Mouse (Mus musculus) right cerebral cortex, postnatal 4 days (tissue): Measurements from ENCODE around the gene Cox7a2l.

Experiments used
- DNase-seq: peaks from one replicate; pipeline ENCODE4 v3.0.0-alpha.2; 2022

Cox7a2l gene

DNA sequence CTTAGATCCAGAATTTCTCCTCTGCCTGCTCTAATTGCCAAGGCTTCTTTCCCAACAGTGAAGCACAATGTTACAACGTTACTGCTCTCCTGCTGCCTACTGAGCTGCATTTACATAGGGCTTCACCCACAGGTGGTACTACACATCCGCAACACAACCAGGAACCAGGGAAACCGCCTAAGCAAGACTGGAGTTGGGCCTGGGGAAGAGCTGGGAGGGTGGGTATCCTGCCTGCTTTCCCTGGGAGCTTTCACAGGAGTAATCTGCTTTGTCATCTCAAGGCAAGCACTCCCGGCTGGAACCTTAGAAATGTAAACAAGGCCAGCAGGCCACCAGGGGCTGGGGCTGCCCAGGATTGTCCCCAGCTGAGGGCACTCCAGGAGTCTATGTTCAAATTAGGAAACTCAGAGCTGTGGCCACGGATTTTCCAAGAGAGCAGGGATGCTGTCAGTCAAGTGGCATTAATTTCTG, 9.0 kb upstream of the Cox7a2l start:
- DNase-seq = no peak

DNA sequence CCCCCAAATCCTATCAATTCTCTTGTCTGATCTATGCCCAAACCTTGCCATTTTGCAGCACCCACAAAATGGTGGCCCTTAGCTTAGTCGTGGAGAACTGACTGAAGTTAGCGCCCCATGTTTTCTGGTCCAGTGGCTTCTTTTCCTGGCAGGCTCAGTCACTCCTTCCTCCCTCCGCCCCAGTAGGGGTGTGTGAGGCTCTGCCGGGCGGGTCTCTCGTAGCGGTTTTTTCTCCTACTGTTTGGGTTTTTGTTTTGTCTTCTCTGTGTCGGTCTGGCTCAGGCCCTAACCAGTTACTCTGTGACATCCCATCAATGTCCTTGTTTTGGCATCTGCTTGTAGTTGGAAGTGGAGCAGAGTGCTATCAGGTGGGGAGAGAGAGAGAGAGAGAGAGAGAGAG, 8.5 kb upstream of the Cox7a2l start:
- DNase-seq = no peak

DNA sequence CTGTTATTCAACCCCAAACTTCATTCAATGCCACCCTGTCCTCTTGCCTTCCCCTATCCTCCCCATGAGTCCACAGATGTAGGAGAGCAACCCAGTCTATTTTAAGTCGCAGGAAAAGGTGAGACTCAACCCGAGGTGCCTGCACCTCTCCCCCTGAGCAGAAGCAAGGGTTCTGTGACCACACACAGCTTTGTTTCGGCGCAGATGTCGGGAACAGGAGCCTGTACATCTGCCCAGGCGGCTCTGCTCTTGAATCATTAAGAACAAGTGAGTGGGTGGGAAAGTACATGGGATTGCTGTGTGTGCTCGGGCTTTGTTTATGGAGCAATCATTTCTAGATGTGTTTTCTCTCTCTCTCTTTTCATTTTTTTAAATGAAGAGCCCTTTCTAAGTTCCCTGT, 7.6 kb upstream of the Cox7a2l start:
- no peak for DNase-seq

DNA sequence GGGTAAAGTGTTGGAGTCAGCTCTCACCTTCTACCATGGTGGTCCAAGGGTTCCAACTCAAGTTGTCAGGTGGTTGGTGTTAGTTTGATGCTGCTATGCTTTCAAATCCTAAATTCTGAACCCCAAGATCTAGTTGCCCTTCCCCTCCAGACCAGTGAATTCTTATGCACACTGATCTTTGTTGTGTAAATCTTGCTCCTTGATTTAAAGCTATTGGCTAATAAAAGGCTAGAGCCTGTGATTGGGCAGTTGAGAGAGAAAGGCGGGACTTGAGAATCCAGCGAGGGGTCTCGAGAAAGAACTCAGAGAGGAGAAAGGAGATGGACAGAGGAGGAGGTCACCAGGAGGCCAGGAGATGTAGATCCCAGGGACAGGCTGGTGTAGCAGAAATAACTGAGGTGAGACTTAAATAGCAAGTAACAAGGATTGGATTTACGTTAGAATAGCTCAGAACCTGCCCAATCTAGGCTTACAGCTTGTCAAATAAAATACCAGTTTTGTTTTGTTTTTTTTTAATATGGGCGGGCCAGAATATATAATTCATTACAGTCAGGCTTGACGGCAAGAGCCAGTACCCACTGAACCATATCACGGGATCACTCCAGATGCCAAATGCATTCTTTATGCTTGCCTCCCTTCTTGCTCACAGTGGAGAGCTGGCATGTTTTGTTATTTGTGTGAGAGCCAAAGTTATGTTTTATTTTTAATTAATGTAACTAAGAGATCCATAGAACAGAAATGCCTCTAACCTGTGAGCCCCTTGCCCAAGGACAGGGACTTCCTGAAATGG, 5.7 kb upstream of the Cox7a2l start:
- DNase-seq = no peak

DNA sequence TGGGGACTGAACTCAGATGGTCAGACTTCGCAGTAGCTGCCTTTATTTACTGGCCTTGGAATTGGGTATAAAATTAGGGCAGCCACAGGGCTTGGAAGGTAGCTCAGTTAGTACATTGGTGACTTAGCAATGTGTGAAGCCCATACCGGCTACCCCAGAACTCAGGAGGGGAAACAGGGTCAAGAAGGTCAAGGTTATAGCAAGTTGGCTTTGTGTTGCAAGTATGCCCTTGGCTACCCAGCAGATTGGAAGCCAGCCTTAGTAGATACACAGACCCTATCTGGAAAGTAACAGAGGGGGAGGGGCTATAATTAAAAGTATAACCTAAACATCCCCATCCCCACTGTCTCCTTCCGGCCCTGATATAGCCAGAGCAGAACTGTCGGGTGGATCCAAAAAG, 4.8 kb upstream of the Cox7a2l start:
- DNase-seq = no peak

DNA sequence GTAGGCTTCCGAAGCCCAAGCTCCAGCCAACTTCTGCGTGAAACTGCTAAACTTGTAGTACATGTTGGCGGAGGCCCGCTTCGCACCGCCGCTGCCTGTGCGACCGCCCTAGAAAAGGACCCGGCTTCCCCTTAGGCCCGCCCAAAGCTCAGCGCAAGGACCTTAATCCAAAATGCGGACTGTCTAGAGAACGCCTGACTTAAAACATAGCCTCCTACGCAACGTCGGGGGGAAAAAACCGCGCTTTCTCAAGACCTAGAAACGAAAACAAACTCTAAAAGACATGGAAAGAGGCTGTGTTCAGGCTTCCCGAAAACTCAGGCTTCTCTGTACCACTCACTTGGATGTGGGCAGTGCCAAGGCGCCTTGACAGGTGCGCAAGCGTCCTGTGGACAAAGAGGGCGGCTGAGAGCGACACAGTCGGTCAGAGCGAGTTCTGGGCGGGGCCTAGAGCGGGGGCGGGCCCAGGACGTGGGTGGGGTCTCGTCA, 2.9 kb downstream of the Cox7a2l start:
- peak; percentile 83 for DNase-seq

DNA sequence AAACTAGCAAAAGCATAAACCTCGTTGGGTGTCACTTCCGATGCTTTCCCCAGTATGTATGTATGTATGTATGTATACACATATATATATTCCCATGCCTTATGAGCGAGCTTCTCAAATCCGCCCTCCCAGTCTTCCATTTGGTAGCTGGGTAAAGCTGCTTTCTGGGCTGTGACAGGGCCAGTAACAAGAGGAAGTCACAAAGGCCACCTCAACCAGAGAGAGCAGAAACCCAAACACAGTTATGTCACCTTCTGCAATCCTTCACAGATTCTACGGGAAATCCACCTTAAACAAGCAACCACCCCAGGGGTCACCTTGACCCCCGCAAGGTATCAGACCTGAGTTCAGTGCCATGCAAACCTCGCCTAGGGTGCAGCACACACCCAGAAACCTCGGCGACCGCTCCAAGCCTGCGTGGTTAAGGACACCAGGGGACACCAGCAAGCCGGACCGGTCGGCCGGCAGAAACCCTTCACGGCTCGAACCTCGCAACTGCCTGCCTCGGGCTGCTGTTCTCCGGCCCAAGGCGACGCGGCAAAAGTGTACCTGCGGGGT, 3.4 kb downstream of the Cox7a2l start:
- DNase-seq = no peak

DNA sequence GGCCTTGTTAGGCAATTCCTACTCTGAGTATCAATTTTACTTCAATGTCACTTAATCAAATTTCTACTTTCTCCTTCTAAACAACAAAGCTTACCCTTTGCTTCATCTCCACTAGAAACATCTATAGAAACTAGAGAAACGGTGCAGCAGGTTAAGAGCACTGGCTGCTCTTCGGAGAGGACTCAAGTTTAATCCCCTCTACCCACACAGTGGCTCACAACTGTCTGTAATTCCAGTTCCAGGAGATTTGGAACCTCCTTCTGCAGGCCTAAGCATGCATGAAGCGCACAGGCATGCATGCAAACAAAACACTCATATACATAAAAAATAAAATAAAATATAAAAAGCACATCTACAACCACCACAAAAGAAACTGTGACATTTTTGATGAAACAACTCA, 5.0 kb downstream of the Cox7a2l start:
- no peak for DNase-seq

DNA sequence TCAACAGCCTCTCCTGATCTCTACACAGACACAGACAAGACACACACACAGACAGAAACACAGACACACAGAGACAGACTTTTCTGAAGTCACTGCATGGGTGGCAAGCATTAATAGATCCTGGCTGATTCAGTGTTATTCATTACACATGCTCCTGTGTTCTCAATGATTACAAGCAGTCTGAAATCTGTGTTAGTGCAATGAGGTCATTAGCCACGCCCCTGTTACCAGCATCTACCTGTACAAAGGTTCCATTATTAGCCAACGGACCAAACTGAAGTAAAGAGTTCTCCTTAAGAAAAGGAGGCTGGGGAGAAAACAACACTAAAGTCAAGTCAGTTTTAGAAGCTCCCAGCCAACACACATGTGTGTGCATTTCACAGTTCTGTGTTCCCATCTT, 13.4 kb downstream of the Cox7a2l start:
- DNase-seq = no peak

DNA sequence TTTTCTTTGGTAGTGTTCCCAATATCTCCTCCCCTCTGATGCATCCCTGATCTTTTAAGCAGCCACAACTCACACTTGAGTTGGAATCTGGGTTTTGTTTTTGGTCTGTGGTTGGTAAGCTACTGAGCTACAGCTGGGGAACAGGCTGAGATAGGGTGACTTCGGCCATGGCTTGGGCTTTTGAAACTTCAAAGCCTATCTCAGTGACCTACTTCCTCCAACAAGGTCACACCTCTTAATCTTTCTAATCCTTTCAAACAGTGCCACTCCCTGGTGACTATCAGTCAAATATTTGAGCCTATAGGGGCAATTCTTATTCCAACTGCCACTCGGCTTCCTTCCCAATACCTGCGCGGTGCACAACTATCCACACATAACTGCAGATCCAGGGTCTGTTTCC, 17.4 kb downstream of the Cox7a2l start:
- no peak for DNase-seq

DNA sequence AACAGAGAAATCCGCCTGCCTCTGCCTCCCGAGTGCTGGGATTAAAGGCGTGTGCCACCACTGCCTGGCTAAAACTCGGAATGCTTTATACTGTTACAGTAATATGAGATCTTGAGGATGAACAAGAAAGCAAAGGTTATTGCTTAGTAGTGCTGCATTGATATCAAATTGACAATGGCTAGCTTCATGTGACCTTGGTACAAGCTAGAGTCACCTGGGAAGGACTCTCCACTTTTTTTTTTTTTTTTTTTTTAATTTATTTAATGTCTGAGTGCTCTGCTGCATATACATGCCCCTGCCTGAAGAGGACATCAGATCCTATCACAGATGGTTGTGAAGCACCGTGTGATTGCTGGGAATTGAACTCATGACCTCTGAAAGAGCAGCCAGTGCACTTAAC, 18.2 kb downstream of the Cox7a2l start:
- no peak for DNase-seq

DNA sequence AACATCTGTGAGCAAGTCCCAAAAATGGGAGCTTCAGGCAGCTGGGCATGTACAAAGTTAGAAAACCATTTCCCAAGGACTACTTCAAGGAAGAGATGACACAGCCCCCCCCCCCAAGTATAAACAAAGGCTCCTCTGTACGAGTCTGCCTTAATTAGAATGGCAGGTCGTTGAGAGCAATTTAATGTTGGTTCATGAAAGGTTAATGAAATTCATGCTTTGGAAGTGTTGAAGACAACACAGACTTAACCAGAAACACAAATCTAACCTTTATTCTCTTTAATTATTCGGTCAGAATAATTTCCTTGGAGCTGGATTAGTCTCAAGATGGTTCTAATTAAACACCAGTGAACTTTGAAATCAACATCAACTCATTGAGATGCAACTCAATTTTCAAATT, 29.4 kb downstream of the Cox7a2l start:
- no peak for DNase-seq

DNA sequence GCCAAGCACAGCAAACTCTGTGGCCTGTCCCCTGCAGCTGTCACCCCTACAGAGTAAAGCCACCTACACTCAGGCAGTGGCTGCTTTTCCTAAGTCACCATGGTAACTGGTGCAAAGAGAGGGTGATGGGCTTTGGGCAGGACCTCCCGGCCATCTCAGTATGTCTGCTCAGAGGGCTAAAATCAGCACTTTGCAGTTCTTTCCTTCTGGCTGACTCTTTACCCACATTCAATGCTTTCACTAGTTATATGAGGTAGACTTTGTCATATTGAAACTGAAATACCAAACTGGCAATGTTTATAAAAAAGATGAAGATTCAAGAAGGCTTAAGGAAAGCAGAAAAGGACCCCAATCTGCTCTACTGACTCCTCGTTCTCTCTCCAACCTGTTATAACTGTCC, 33.3 kb downstream of the Cox7a2l start:
- no peak for DNase-seq

DNA sequence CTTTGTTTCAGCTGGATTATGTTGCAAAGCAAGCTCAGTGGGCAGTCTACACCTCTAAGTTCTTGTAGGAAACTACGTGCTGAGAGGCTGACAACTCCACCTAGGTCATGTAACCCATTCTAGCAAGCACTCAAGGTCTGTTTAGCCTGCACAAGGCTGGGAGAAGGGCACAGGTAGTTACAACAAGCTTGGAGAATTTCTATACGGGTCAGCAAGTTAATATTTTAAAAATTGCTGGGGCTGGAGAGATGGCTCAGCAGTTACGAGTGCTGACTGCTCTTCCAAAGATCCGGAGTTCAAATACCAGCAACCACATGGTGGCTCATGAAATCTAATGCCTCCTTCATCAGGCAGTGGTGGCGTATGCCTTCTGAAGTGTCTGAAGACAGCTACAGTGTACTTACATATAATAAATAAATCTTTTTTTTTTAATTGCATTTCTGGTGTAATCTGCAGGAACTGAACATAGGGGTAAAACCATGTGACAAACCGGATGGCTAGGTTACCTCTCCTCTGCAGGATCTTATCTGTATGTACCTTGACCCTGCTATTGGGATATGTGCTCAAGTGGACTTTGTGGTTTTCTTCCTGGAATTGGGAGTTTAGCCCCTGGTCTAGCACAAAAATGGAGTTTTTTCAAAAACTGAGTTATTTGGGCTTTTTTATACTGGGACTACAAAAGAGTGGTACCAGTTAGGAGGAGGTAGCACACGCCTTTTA, 34.2 kb downstream of the Cox7a2l start:
- DNase-seq = no peak

DNA sequence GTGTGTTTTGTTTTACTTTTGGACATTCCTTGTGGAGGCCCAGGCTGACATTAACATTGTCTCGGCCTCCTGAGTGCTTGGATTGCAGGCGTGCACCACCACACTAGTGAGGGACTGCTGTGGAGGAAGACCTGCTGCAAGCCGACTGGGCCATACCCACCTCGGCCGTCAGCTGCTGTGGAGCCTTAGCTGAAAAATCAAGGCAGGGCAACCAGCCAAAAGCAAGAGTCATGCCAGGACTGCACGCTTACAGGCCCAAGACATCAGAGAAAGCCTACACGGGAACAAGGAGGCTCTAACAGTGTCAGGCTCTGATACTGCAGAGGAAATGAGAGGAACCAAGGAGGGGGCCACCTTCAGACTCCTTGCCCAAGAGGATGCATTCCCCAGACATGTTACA, 35.6 kb downstream of the Cox7a2l start:
- peak; percentile 32 for DNase-seq

DNA sequence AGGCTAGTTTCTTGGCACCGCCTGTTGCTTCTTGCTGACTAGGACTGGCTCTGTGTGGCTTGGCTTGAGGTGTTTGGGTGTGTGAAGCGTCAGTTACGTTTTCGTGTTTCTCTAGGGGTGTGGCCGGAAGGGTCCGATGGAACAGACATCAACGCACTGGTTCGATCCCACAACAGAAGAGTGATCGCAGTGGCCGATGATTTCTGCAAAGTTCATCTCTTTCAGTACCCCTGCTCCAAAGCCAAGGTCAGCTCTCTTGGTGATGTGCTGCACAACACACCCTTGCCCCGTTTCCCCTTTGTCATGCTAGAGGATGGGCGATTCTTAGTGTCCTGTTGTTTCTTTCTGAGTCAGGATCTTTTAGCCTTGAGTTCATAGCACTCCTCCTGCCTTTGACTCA, 40.0 kb downstream of the Cox7a2l start:
- no peak for DNase-seq

DNA sequence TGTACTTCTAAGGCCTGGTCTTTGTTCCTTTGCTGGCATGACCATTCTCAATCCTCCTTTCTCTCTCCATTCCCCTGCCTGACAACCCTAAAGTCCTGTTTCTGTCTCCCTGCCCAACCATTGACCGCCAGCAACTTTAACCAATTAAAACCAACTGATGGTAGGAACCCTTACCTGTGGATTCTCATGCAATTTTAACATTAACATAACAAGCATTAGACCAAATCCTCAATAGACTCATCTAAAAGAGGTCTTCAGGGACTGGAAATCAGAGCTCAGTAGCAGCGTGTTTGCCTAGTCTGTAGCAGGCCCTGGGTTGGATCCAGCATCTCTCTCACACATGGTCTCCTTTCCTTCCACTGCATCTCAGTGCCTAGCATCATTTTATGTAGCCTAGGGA, 47.5 kb downstream of the Cox7a2l start:
- no peak for DNase-seq

DNA sequence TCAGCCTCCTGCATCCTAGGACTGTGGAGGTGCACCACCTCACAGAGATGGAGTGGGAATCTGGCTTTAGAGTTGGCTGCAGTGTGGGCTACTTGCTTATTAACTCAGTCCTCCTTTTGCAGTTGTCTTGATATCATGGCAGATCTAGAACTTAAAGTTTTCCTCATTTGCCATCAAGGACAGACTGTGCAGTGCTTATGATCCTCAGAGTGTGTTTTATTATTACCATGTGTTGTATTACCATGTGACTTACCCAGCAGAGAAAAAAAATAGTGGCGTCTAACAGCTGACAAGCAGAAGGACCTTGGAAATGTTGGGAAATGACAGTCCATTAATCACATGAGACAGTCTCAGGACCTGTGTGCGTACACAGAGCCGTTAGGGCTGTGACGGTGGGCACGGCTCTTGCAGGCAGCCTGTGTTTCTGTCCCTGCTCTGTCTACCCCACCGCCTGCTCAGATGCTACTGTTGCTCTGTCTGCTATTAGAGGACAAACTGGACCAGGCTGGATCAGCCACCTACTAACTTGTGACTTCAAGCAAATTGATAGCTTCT, 50.4 kb downstream of the Cox7a2l start:
- DNase-seq = no peak

DNA sequence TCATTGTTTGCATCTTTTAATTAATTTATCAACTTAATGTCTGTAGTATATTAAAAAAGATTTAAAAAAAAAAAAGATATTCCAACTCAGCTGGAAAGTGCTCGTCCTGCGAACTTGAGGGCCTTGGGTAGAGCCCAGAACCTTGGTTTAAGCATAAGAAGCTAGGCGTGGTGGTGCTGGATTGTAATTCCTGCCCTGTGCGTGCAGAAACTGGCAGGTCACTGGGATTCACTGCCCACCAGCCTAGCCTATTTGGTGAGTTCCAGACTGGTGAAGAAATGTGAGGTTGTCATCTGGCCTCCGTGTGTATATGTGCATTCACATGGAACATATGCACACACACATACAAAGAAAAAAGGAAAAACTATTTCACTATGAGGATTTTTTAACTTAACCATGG, 51.2 kb downstream of the Cox7a2l start:
- no peak for DNase-seq

DNA sequence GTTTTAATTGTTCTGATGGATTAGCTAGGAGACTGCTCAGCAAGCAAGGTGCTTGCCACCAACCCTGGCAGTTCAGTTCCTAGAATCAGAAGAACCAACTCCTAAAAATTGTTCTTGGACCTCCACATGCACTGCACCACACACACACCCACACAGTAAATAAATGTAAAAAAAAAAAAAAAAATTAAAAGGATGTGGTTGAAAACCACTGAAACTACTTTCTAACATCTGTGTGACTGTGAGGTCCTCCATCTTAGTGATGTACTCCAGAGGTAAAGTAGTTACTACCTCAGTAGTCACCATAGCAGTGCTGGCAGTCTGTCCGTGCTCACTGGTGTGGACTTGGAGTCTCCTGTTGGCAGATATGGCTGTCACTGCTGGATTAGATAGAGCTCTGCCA, 59.9 kb downstream of the Cox7a2l start:
- no peak for DNase-seq

DNA sequence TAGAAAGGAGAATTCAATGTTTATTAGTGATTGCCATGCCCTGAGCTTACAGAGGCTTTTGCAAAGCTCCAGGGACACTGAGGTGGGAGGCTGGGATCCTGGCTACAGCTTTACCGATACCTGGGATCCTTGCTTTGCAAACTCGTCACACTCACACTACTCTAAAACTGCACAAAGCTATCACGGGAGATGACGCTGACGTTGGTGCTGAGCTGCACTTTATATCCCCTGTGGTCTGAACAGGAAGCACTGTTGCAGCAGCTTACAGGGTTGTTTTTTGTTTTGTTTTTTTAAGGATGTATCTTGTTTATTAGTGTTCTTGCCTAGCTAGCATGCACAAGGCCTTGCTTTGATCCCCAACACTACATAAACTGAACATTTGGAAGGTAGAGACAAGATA, 63.5 kb downstream of the Cox7a2l start:
- DNase-seq = no peak

DNA sequence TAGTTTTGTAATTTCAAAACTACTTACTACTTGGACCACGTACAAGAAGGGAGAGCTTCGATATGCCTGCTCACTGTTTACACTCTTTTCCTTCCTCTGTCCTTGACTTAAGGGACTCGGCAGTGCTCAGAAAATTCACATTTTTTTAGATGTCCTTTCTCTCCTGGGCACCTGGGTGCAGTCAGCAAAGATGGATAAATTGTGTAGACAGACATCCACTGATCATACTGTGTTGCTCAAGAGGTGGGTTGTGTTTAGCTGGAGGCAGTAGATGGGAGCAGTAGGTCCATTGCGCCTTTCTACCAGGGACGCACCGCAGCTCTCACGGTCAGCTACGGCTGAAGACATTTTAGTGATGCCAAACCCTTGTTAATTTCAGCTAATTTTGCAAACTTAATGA, 64.7 kb downstream of the Cox7a2l start:
- no peak for DNase-seq
